Mouse (Mus musculus): ENCODE data around the gene Nufip2.

DNA sequence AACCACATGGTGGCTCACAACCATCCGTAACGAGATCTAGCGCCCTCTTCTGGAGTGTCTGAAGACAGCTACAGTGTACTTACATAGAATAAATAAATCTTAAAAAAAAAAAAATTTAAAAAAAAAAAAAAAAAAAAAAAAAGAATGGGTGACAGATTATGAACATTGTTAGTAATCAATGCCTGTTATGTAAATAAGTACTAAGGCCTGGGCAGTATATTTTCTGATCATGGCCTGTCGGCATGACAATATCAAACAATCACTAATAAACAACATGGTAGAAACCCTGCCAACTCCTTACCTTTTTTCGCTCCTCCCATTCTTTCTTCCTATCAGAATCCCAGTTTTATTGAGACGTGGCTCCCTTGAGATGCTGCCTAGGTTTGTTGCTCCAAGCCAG lies 33.5 kb upstream of the Nufip2 start:
- TF ChIP-seq CTCF (IDR thresholded peaks at IDR 0.05; ENCODE audit: borderline replicate concordance, insufficient read depth, low read depth, low read length) (no peak), POLR2A (IDR thresholded peaks at IDR 0.05; ENCODE audit: borderline replicate concordance, insufficient read depth, low read length) (no peak)
